Mouse (Mus musculus) right cerebral cortex, adult 2 months (tissue): Measurements from ENCODE around the gene Sptssb.

Experiments
- DNase-seq, 2 experiments: peaks; one replicate each; pipeline ENCODE4 v3.0.0; 2021 to 2022; ENCODE audit warnings: low spot score in 2 of 2

The Sptssb gene

GRCm38 (mm10) chr3:69859858-69860588 is at the start of gene Sptssb:
Gene Sptssb (minus strand): TSS chr3:69859940.
- peak; percentile 29 to 42 for DNase-seq

GRCm38 (mm10) chr3:69908074-69908473 is 48.3 kb upstream of the Sptssb start:
- DNase-seq, result no peak

GRCm38 (mm10) chr3:69907564-69907963 is 47.8 kb upstream of the Sptssb start:
- DNase-seq, result no peak

- DNase-seq, result no peak
Measured at GRCm38 (mm10) chr3:69902787-69903477, 43.2 kb upstream of the Sptssb start.

- peak in 1 of 2 experiments; percentile 6 for DNase-seq
Measured at GRCm38 (mm10) chr3:69902382-69902781, 42.6 kb upstream of the Sptssb start.

GRCm38 (mm10) chr3:69901874-69902381 is 42.2 kb upstream of the Sptssb start:
- no peak for DNase-seq

- DNase-seq, result no peak
Measured at GRCm38 (mm10) chr3:69900335-69900734, 40.6 kb upstream of the Sptssb start.

GRCm38 (mm10) chr3:69897917-69898594 is 38.3 kb upstream of the Sptssb start:
- peak; percentile 44 to 67 for DNase-seq

- no peak for DNase-seq
Measured at GRCm38 (mm10) chr3:69895516-69895915, 35.8 kb upstream of the Sptssb start.

GRCm38 (mm10) chr3:69892187-69893094 is 32.7 kb upstream of the Sptssb start:
- no peak for DNase-seq

GRCm38 (mm10) chr3:69885866-69886265 is 26.1 kb upstream of the Sptssb start:
- no peak for DNase-seq

- DNase-seq, result peak; percentile 33 to 39
Measured at GRCm38 (mm10) chr3:69883710-69884109, 24.0 kb upstream of the Sptssb start.

GRCm38 (mm10) chr3:69877538-69877937 is 17.8 kb upstream of the Sptssb start:
- no peak for DNase-seq

- no peak for DNase-seq
Measured at GRCm38 (mm10) chr3:69874721-69875120, 15.0 kb upstream of the Sptssb start.

- DNase-seq, result no peak
Measured at GRCm38 (mm10) chr3:69872661-69873327, 13.1 kb upstream of the Sptssb start.

- no peak for DNase-seq
Measured at GRCm38 (mm10) chr3:69871174-69871573, 11.4 kb upstream of the Sptssb start.

- DNase-seq, result no peak
Measured at GRCm38 (mm10) chr3:69869702-69870101, 10.0 kb upstream of the Sptssb start.

- no peak for DNase-seq
Measured at GRCm38 (mm10) chr3:69861789-69862395, 2.2 kb upstream of the Sptssb start.

- DNase-seq, result peak; percentile 69 to 72
Measured at GRCm38 (mm10) chr3:69860589-69861521, 1.1 kb upstream of the Sptssb start.
